Mouse (Mus musculus): Measurements from ENCODE around the gene Notch3.
A peak's percentile ranks its signal among the peaks of the same experiment; 100 is the strongest.

The Notch3 gene

GRCm38 (mm10) chr17:32091364-32092240 lies 75.0 kb downstream of the Notch3 start:
- peak; percentile 70 for DNase-seq

- DNase-seq: no peak
Observed at GRCm38 (mm10) chr17:32091032-32091363, 75.7 kb downstream of the Notch3 start.

GRCm38 (mm10) chr17:32087069-32087468 lies 79.6 kb downstream of the Notch3 start:
- no peak for DNase-seq

- no peak for DNase-seq
Observed at GRCm38 (mm10) chr17:32083351-32083750, 83.3 kb downstream of the Notch3 start.

GRCm38 (mm10) chr17:32075164-32075563 lies 91.5 kb downstream of the Notch3 start:
- DNase-seq: peak; percentile 70

GRCm38 (mm10) chr17:32074658-32075057 lies 92.0 kb downstream of the Notch3 start:
- no peak for DNase-seq

GRCm38 (mm10) chr17:32073359-32073758 lies 93.3 kb downstream of the Notch3 start:
- DNase-seq: peak; percentile 83

Measured in right cerebral cortex, postnatal 4 days (tissue).